Mouse (Mus musculus) hindbrain, embryonic 16.5 days (tissue): ENCODE measurements around the gene Rhbdd1. TPM values are rescaled to one million over a fixed set of nuclear protein-coding genes. Genes with fewer than 3 reads are reported as not detected.

Experiments used
- ATAC-seq: fragments of 200-750 bp; cut with Nextera tagmentation; 2 replicates; pipeline ENCODE4 v1.8.0; 2017; ENCODE audit warnings: moderate TSS enrichment, moderate library complexity
- H3K27ac ChIP-seq: fragments of 300-500 bp; sonication (generic); 2 replicates; pipeline ENCODE4 v1.5.1; 2014; ENCODE audit warnings: low read depth, mild to moderate bottlenecking, control low read depth, low read length, moderate library complexity
- H3K27me3 ChIP-seq: fragments of 300-500 bp; sonication (generic); replicated peaks from 2 replicates; pipeline ENCODE4 v1.6.1; 2014; ENCODE audit warnings: low read length; ENCODE audit not compliant: control insufficient read depth, insufficient read depth
- H3K36me3 ChIP-seq: fragments of 300-500 bp; sonication (generic); 2 replicates; pipeline ENCODE4 v1.6.1; 2014; ENCODE audit warnings: mild to moderate bottlenecking, low read length, moderate library complexity, mixed read lengths; ENCODE audit not compliant: control insufficient read depth, insufficient read depth
- H3K4me1 ChIP-seq: fragments of 300-500 bp; sonication (generic); 2 replicates; pipeline ENCODE4 v1.6.1; 2014; ENCODE audit warnings: low read depth, low read length; ENCODE audit not compliant: control insufficient read depth, insufficient read depth
- H3K4me2 ChIP-seq: fragments of 300-500 bp; sonication (generic); 2 replicates; pipeline ENCODE4 v1.6.1; 2014; ENCODE audit warnings: mild to moderate bottlenecking, low read length, control low read depth, moderate library complexity
- H3K4me3 ChIP-seq: fragments of 300-500 bp; sonication (generic); 2 replicates; pipeline ENCODE4 v1.5.1; 2014; ENCODE audit warnings: mild to moderate bottlenecking, low read length, control low read depth, moderate library complexity
- H3K9ac ChIP-seq: fragments of 300-500 bp; sonication (generic); 2 replicates; pipeline ENCODE4 v1.6.1; 2014; ENCODE audit warnings: low read depth, mild to moderate bottlenecking, control low read depth, low read length, moderate library complexity
- H3K9me3 ChIP-seq: fragments of 300-500 bp; sonication (generic); 2 replicates; pipeline ENCODE4 v1.6.1; 2014; ENCODE audit warnings: mild to moderate bottlenecking, low read length, moderate library complexity; ENCODE audit not compliant: control insufficient read depth
- WGBS: fragments of 180-500 bp; shearing (Covaris S2); extraction: QIAGEN DNeasy Blood & Tissue Kit; methylation state at CpG from one replicate; pipeline ENCODE4 v1.1.7; 2014; 5-methylcytosine and 5-hydroxymethylcytosine counted together
- polyA plus RNA-seq: library from polyadenylated mRNA; unstranded; fragments of >200 nt; fragmentation: Nextera tagmentation; extraction: Ambion mirVana; gene quantifications from 2 replicates; pipeline ENCODE4 v1.2.1, GENCODE M21; 2015

The Rhbdd1 gene
- 3.8 and 4.5 TPM in 2 replicates for polyA plus RNA-seq

DNA sequence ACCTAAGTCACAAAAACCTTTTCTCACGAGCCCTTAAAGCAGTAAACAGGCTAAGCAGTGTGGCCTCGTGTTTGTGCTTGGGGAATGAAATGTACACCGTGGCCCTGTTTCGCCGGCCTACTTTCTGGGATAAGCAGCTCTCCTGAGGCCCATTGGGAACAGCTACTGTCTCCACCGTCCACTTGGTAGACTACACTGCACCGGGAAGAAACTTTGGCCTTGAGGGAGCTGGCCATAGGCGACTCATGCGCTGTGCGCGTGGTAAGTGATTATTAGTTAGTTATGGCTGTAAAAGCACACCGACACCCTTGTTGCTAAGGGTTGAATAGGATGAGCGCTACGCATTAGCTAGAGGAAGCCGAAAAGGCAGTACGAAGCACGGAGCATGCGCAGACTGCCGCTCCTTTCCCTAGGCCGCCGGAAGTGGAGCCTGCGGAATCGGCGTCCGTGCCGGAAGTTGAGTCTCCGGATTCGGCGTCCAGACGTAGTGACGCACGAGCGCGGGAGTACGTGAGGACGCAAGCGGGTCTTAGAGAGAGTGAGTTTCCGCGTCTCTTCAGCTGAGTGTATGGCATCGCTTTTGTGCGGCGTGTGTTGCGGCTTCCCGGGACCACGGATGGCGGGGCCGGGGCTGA is at the start of gene Rhbdd1:
Rhbdd1 (plus strand) TSS at position 342 of the 635 bp plus-strand sequence.
- H3K9ac ChIP-seq, result peak within 1 kb of the TSS; percentile 91
- WGBS, result 3% methylated on average over 47 of the region's 47 CpGs
- no peaks in the 10 kb centered on the region for H3K9me3 ChIP-seq
- H3K4me3 ChIP-seq, result peak within 1 kb of the TSS; percentile 70
- no peaks in the 10 kb centered on the region for H3K27me3 ChIP-seq
- peak within 1 kb of the TSS; percentile 72 for H3K4me2 ChIP-seq
- peak within 1 kb of the TSS; percentile 94 for H3K27ac ChIP-seq
- ATAC-seq, result peak; percentile 99
- no peaks in the 10 kb centered on the region for H3K36me3 ChIP-seq
- H3K4me1 ChIP-seq, result peaks cover 14% of the 10 kb centered on the region

DNA sequence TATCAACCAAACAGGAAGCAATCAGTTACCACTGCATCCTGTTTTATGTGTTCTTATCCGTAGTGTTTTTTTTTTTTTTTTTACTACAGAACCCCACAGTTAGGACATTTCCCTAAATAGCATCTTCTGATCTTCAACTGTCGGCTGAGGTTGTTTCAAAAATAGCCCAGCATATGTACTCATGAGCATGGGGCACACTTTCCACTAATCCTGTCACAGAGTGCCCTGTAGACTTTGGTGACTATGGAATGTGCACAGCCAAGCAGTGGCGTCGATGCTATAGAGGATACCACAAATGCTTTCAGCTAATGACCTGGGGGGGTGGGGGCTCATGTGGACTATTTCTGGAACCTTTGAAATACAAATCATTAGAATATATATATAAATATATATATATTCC is 48.7 kb upstream of the Rhbdd1 start:
- no peak overlapping the region for H3K4me3 ChIP-seq
- no peaks in the 10 kb centered on the region for H3K4me1 ChIP-seq
- no peaks in the 10 kb centered on the region for H3K36me3 ChIP-seq
- H3K27me3 ChIP-seq, result no peaks in the 10 kb centered on the region
- H3K9me3 ChIP-seq, result no peaks in the 10 kb centered on the region
- no peak overlapping the region for H3K27ac ChIP-seq
- ATAC-seq, result no peak
- WGBS, result 85% methylated on average over 4 of the region's 4 CpGs
- no peak overlapping the region for H3K9ac ChIP-seq
- H3K4me2 ChIP-seq, result no peak overlapping the region

DNA sequence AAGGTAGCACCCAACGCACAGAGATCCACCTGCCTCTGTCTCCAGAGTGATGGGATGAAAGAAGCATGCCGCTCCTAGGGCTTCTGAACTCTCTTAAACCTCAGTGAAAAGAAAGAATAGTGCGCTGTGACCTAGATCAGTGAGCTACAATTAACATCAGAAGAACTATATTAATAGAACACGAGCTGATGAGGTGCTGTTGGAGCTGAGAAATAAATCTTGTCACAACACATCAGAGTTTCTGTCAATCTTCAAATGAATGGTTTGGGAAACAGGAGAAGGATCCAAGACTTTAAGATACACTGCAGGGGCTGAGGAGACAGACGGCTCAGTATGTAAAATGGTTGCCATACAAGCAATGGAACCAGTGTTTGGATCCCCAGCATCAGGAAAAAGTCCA is 44.0 kb upstream of the Rhbdd1 start:
- H3K36me3 ChIP-seq, result peaks cover 4% of the 10 kb centered on the region; the same call in 1 of the 2 replicates

DNA sequence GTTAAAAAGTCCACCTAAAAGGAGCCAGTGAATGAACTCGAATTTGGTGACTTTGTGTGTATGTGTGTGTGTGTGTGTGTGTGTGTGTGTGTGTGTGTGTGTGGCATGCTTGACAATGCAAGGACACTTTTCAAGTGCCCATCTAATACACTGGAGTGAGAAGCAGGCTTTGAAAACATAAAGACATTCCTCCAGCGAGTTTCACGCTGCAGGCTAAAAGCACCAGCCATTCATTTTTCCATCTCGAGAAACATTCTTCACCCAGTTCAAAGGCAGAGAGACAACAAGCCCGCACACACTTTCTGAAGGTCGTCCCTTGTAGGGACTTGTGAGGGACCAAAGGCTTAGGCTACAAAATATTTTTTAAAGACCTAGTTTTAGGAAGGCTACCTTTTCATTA is 42.7 kb upstream of the Rhbdd1 start:
- ATAC-seq, result no peak
- no peaks in the 10 kb centered on the region for H3K9me3 ChIP-seq
- H3K9ac ChIP-seq, result no peak overlapping the region
- no peak overlapping the region for H3K4me3 ChIP-seq
- H3K4me2 ChIP-seq, result no peak overlapping the region
- H3K4me1 ChIP-seq, result no peaks in the 10 kb centered on the region; the same call in 1 of the 2 replicates
- WGBS, result 19% methylated on average over 6 of the region's 6 CpGs
- no peak overlapping the region for H3K27ac ChIP-seq
- peaks cover 6% of the 10 kb centered on the region; the same call in 1 of the 2 replicates for H3K36me3 ChIP-seq
- H3K27me3 ChIP-seq, result no peaks in the 10 kb centered on the region

More for the DNA sequence above, 44.0 kb upstream of the Rhbdd1 start:
- H3K9ac ChIP-seq, result no peak overlapping the region
- no peak overlapping the region for H3K4me3 ChIP-seq
- no peak overlapping the region for H3K4me2 ChIP-seq
- no peaks in the 10 kb centered on the region for H3K9me3 ChIP-seq
- WGBS, result 80% methylated on average over 5 of the region's 5 CpGs
- no peak for ATAC-seq
- no peak overlapping the region for H3K27ac ChIP-seq
- H3K27me3 ChIP-seq, result no peaks in the 10 kb centered on the region
- H3K4me1 ChIP-seq, result no peaks in the 10 kb centered on the region; the same call in 1 of the 2 replicates

DNA sequence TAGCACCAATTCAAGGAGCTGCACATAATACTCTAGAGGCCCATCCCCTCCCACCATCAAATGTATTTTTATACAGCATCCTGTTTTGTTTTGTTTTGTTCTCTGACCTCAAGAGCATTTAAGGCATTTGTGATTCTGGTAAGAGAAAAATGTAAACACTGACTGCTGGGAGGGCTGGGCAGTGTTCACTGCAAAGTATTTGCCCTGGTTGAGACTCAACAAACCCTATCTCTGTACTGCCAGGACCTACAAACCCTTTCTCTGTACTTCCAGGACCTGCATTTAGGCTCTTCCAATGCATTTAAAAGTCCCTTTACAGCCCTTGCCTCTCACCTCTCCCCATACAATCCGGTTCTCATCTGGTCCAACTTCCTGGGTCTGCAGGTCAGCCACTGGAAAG is 41.9 kb upstream of the Rhbdd1 start:
- 71% methylated on average over 1 of the region's 1 CpGs for WGBS
- H3K4me2 ChIP-seq, result no peak overlapping the region
- H3K27ac ChIP-seq, result no peak overlapping the region
- no peak overlapping the region for H3K9ac ChIP-seq
- no peaks in the 10 kb centered on the region for H3K9me3 ChIP-seq
- no peaks in the 10 kb centered on the region for H3K27me3 ChIP-seq
- H3K4me1 ChIP-seq, result no peaks in the 10 kb centered on the region; the same call in 1 of the 2 replicates
- peaks cover 6% of the 10 kb centered on the region; the same call in 1 of the 2 replicates for H3K36me3 ChIP-seq
- no peak overlapping the region for H3K4me3 ChIP-seq
- ATAC-seq, result no peak

DNA sequence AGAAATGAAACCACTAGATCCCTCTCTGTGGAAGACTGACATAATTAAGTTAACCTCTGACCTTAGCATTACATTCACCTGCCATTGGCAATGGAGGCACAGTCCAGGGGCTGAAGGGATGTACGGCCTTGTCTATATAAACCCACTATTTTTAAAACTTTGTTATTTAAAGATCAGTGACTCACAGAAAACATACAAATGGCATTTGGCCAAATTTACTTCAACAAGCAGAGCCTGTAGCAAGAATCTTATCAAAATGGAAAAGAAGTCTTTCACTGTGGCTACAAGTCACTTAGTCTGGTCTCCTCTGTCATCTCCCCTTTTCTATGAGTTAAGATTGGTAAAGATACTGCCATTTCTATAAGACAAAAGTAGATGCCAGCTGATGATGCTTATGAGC is 36.5 kb upstream of the Rhbdd1 start:
- H3K4me2 ChIP-seq, result no peak overlapping the region
- no peak overlapping the region for H3K4me3 ChIP-seq
- peaks cover 13% of the 10 kb centered on the region for H3K4me1 ChIP-seq
- H3K27me3 ChIP-seq, result no peaks in the 10 kb centered on the region
- 80% methylated on average over 1 of the region's 1 CpGs for WGBS
- no peak for ATAC-seq
- H3K9me3 ChIP-seq, result no peaks in the 10 kb centered on the region
- H3K9ac ChIP-seq, result no peak overlapping the region
- H3K27ac ChIP-seq, result no peak overlapping the region
- H3K36me3 ChIP-seq, result peaks cover 6% of the 10 kb centered on the region; the same call in 1 of the 2 replicates

DNA sequence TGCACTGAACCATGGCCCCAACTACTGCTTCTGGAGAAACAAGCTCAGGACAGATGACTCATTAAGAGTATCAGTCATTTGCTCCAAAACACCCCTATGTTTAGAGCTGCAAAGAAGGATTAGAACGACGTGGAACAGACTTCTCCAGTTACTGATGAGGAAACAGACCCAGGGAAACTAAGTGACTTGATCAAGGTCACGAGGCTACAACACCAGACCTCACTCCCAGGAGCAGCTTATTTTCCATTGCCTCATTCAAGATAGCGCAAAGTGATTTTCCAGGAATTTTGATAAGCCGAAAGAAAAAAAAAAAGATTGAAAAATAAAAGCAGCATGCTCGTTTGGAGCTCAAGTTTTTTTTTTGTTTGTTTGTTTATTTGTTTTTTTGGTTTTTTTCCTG is 34.4 kb upstream of the Rhbdd1 start:
- peaks cover 21% of the 10 kb centered on the region for H3K4me1 ChIP-seq
- ATAC-seq, result no peak
- H3K27ac ChIP-seq, result no peak overlapping the region
- no peaks in the 10 kb centered on the region for H3K9me3 ChIP-seq
- H3K4me2 ChIP-seq, result no peak overlapping the region
- no peak overlapping the region for H3K4me3 ChIP-seq
- H3K27me3 ChIP-seq, result no peaks in the 10 kb centered on the region
- H3K36me3 ChIP-seq, result 0 out of 2 replicates have a peak, but pooled peaks cover 2% of the 10 kb centered on the region
- 85% methylated on average over 6 of the region's 6 CpGs for WGBS
- no peak overlapping the region for H3K9ac ChIP-seq

DNA sequence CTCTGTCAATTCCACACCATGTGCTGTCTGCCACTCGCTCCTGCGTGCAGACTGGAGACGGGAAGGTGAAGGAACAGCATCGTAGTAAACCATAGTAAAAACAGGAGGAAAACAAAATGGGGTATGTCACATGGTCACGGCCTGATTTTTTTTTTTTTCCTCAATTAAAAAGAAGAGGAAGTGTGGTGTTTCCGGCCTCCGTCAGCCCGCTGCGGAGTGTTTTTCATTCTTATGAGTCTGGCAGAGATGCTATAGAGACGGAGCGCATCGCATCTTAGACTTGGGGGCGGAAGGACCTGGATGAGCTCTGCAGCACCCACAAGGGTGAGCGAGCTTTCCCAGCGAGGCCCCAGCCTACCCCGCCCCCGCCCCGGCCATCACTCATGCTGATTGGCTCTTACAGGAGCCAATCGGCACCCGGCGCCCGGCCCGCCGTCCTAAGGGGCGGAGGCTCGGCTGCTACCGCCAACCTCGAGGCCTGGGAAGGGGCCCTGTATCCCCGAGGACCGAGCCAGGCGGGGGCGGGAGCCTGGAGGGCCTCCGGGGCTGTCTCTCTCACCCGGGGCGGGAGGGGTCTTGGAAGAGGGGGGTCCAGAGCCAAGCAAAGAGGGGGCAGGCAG is 33.1 kb upstream of the Rhbdd1 start:
- peaks cover 34% of the 10 kb centered on the region for H3K4me1 ChIP-seq
- H3K9ac ChIP-seq, result peak overlapping the region; percentile 76
- ATAC-seq, result peak; percentile 98
- peak overlapping the region; percentile 54 for H3K4me3 ChIP-seq
- no peaks in the 10 kb centered on the region for H3K9me3 ChIP-seq
- no peaks in the 10 kb centered on the region for H3K27me3 ChIP-seq
- WGBS, result under 1% methylated on average over 31 of the region's 35 CpGs
- H3K36me3 ChIP-seq, result peaks cover 1% of the 10 kb centered on the region; the same call in 1 of the 2 replicates
- peak overlapping the region; percentile 83 for H3K4me2 ChIP-seq
- H3K27ac ChIP-seq, result peak overlapping the region; percentile 93

DNA sequence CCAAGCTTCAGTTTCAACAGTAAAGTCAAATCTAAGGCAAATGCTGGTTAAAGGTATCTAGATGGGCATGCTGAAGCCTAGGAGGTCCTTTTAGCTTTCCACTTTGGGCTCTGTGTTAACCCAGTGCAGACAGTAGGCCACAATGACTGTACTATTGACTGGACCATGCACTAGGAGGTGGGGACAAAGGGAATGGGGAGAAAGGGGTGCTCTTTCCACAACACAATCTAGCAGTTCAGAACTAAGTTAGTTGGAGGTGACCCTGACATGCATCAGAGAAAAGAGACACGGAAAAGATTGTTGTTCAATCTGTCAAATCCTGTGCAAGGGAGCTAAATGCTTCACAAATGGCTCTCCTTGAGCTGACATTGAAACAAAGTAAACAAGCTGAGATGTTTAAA is 32.4 kb upstream of the Rhbdd1 start:
- peak; percentile 17; the same call in 1 of the 2 replicates for ATAC-seq
- no peaks in the 10 kb centered on the region for H3K9me3 ChIP-seq
- H3K9ac ChIP-seq, result peak overlapping the region; percentile 76
- 0% methylated on average over 1 of the region's 1 CpGs for WGBS
- H3K4me2 ChIP-seq, result peak overlapping the region; percentile 83
- H3K27ac ChIP-seq, result peak overlapping the region; percentile 93
- peaks cover 7% of the 10 kb centered on the region; the same call in 1 of the 2 replicates for H3K36me3 ChIP-seq
- H3K4me1 ChIP-seq, result peaks cover 42% of the 10 kb centered on the region
- H3K27me3 ChIP-seq, result no peaks in the 10 kb centered on the region
- H3K4me3 ChIP-seq, result peak overlapping the region; percentile 54
